In the genomic region with DNA sequence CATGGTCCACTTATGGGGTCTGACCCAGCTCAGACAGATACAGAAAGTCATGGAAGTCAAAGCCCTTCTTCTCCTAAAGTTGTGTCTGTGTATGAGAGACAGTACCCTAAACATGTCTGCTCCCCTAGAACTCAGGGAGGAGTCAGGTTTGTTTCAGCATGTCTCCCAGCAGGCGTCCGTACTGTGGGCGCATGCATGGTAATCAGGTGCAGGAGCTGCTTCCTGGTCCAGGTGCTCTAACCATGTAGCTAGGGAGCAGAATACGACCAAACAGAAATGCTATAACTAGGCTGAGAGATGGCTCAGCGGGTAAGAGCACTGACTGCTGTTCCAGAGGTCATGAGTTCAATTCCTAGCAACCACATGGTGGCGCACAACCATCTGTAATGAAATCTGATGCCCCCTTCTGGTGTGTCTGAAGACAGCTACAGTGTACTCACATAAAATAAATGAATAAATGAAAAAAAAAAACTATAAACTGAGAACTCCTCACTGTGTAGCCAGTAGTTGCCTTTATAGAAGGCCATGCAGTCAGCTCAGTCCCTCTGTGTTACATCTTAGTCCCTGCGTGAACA, we compare ENCODE assay signal across 13 mouse cellular contexts. TPM values are rescaled to one million over a fixed set of nuclear protein-coding genes. Genes with fewer than 3 reads are reported as not detected.
DNase-seq lines count a peak whose midpoint lies in the region; ATAC-seq and TF ChIP-seq lines count a peak whose summit lies in the region.
"Had no signal": no experiment of that assay in that cellular context is flagged by ENCODE, and none has a peak within 500 bp of the region (broad histone marks: within the 10 kb centered on the region; RNA-seq: fewer than 3 reads in every experiment).

No protein-coding gene starts in this region.

- TF ChIP-seq CTCF in lung, embryonic 14.5 days (IDR thresholded peaks at IDR 0.05; ENCODE audit: low read depth) = peak; percentile 48
- peak; percentile 32; the same call in 1 of the 2 replicates for TF ChIP-seq CTCF in small intestine, adult 2 months (IDR thresholded peaks at IDR 0.05; ENCODE audit: extremely low read depth, insufficient read length, insufficient replicate concordance, low read depth, low read length)

- H3K9me3 ChIP-seq in heart, embryonic 13.5 days = no peaks in the 10 kb centered on the region
- no peaks in the 10 kb centered on the region for H3K9me3 ChIP-seq in lung, embryonic 14.5 days (ENCODE audit: low read depth, low read length)
- no peaks in the 10 kb centered on the region for H3K9me3 ChIP-seq in embryonic facial prominence, embryonic 15.5 days (replicated peaks)
- H3K9me3 ChIP-seq: embryonic facial prominence, embryonic 12.5 days; neural tube, embryonic 13.5 days had no signal

- ATAC-seq in heart, embryonic 13.5 days (ENCODE audit: extremely low read depth, insufficient number of reproducible peaks, low FRiP score, low TSS enrichment) = no peak
- no peak for ATAC-seq in lung, embryonic 14.5 days (ENCODE audit: insufficient read depth)
- no peak for ATAC-seq in embryonic facial prominence, embryonic 15.5 days (ENCODE audit: insufficient number of reproducible peaks, low FRiP score, low TSS enrichment, low read depth)
- ATAC-seq: CD4-positive, CD25-positive, alpha-beta regulatory T cell, adult 4 months had no signal

- DNase-seq in heart, postnatal 25 days (ENCODE audit: low spot score) = no peak
- no peak for DNase-seq in lung, embryonic 14.5 days
- DNase-seq in lung, postnatal 36 days = no peak
- no peak for DNase-seq in cerebellum, adult 18-20 months
- DNase-seq in cerebellum, postnatal 14 days = no peak
- DNase-seq: right cerebral cortex, postnatal 4 days had no signal

- peak overlapping the region; percentile 58 for H3K27ac ChIP-seq in heart, embryonic 13.5 days (replicated peaks)
- H3K27ac ChIP-seq in lung, embryonic 14.5 days (ENCODE audit: low read depth) = no peak overlapping the region
- H3K27ac ChIP-seq in embryonic facial prominence, embryonic 15.5 days (replicated peaks) = peak overlapping the region; percentile 24; the same call in 1 of the 2 replicates
- peak overlapping the region; percentile 98 for H3K27ac ChIP-seq in small intestine, adult 2 months (ENCODE audit: insufficient read depth, low read depth, low read length)
- H3K27ac ChIP-seq: embryonic facial prominence, embryonic 12.5 days; macrophage; neural tube, embryonic 13.5 days had no signal

- peaks cover 33% of the 10 kb centered on the region for H3K4me1 ChIP-seq in heart, embryonic 13.5 days
- no peaks in the 10 kb centered on the region for H3K4me1 ChIP-seq in lung, embryonic 14.5 days (ENCODE audit: insufficient read depth)
- H3K4me1 ChIP-seq in embryonic facial prominence, embryonic 15.5 days = no peaks in the 10 kb centered on the region
- peaks cover 29% of the 10 kb centered on the region for H3K4me1 ChIP-seq in small intestine, adult 2 months (ENCODE audit: control insufficient read depth, insufficient read depth, insufficient read length, low read length)

- H3K4me2 ChIP-seq in heart, embryonic 13.5 days = no peak overlapping the region
- H3K4me2 ChIP-seq in lung, embryonic 14.5 days = no peak overlapping the region
- no peak overlapping the region for H3K4me2 ChIP-seq in embryonic facial prominence, embryonic 15.5 days (replicated peaks)
- H3K4me2 ChIP-seq: embryonic facial prominence, embryonic 12.5 days; neural tube, embryonic 13.5 days had no signal

- no peak overlapping the region for H3K4me3 ChIP-seq in heart, embryonic 13.5 days
- H3K4me3 ChIP-seq in lung, embryonic 14.5 days (ENCODE audit: low read depth, low read length) = no peak overlapping the region
- no peak overlapping the region for H3K4me3 ChIP-seq in embryonic facial prominence, embryonic 15.5 days (replicated peaks)
- no peak overlapping the region for H3K4me3 ChIP-seq in small intestine, adult 2 months (ENCODE audit: low read depth, low read length)
- H3K4me3 ChIP-seq: embryonic facial prominence, embryonic 12.5 days; neural tube, embryonic 13.5 days had no signal

- no peaks in the 10 kb centered on the region for H3K27me3 ChIP-seq in heart, embryonic 13.5 days (replicated peaks)
- no peaks in the 10 kb centered on the region for H3K27me3 ChIP-seq in lung, embryonic 14.5 days (ENCODE audit: insufficient read depth, low read length)
- no peaks in the 10 kb centered on the region for H3K27me3 ChIP-seq in embryonic facial prominence, embryonic 15.5 days
- no peaks in the 10 kb centered on the region for H3K27me3 ChIP-seq in small intestine, adult 2 months (ENCODE audit: control insufficient read depth, insufficient read depth, low read length)
- H3K27me3 ChIP-seq: embryonic facial prominence, embryonic 12.5 days; neural tube, embryonic 13.5 days had no signal

- H3K9ac ChIP-seq in heart, embryonic 13.5 days = no peak overlapping the region
- H3K9ac ChIP-seq in lung, embryonic 14.5 days = no peak overlapping the region
- H3K9ac ChIP-seq in embryonic facial prominence, embryonic 15.5 days = no peak overlapping the region
- H3K9ac ChIP-seq: embryonic facial prominence, embryonic 12.5 days; neural tube, embryonic 13.5 days had no signal

- intact Hi-C loops in heart, postnatal 25 days (cut with DNase I) = loop anchor here (10.0 kb wide), 1 partner anchor 459 kb away; no protein-coding TSS in a partner anchor

- no peak for TF ChIP-seq POLR2A in small intestine, adult 2 months (IDR thresholded peaks at IDR 0.05; ENCODE audit: low read depth, low read length)

- peaks cover 37% of the 10 kb centered on the region for H3K36me3 ChIP-seq in heart, embryonic 13.5 days
- peaks cover 23% of the 10 kb centered on the region; the same call in 1 of the 2 replicates for H3K36me3 ChIP-seq in lung, embryonic 14.5 days (ENCODE audit: insufficient read depth)
- H3K36me3 ChIP-seq in embryonic facial prominence, embryonic 15.5 days = peaks cover 5% of the 10 kb centered on the region; the same call in 1 of the 2 replicates
- peaks cover 21% of the 10 kb centered on the region for H3K36me3 ChIP-seq in small intestine, adult 2 months (ENCODE audit: control insufficient read depth, insufficient read depth, low read length)
- H3K36me3 ChIP-seq: neural tube, embryonic 13.5 days had no signal

- WGBS in heart, embryonic 13.5 days = 73% methylated on average over 7 of the region's 7 CpGs
- 69% methylated on average over 7 of the region's 7 CpGs for WGBS in lung, embryonic 14.5 days
- 63% methylated on average over 7 of the region's 7 CpGs for WGBS in embryonic facial prominence, embryonic 15.5 days
- 32% methylated on average over 7 of the region's 7 CpGs for WGBS in small intestine, adult 2 months

RNA-seq across cellular contexts. Expression of gene Synj2, which starts 47.4 kb away (rescaled TPM):
- 3.0 and 3.1 TPM in 2 replicates for polyA plus RNA-seq in heart, embryonic 13.5 days (2015; fragmentation: Nextera tagmentation; extraction: Ambion mirVana)
- total RNA-seq in heart, postnatal 25 days (2021) = 10 to 100 TPM; 41.6 to 48.5 TPM
- 3.6 TPM in 2 replicates for polyA plus RNA-seq in lung, embryonic 14.5 days (2014; fragmentation: Nextera tagmentation; extraction: Ambion mirVana)
- 3.1 and 4.0 TPM in 2 replicates for polyA plus RNA-seq in embryonic facial prominence, embryonic 15.5 days (2015; fragmentation: Nextera tagmentation; extraction: Ambion mirVana)
- polyA plus RNA-seq in small intestine, adult 2 months (2012; rRNA removed) = 2.0 and 3.1 TPM in 2 replicates

RNA-seq across cellular contexts. Expression of gene Snx9, which starts 52.5 kb away (rescaled TPM):
- polyA plus RNA-seq in heart, embryonic 13.5 days (2015; fragmentation: Nextera tagmentation; extraction: Ambion mirVana) = 20.0 and 20.5 TPM in 2 replicates
- total RNA-seq in heart, postnatal 25 days (2021) = 10 to 100 TPM; 30.9 to 33.2 TPM
- 37.0 and 38.8 TPM in 2 replicates for polyA plus RNA-seq in lung, embryonic 14.5 days (2014; fragmentation: Nextera tagmentation; extraction: Ambion mirVana)
- 31.0 and 33.3 TPM in 2 replicates for polyA plus RNA-seq in embryonic facial prominence, embryonic 15.5 days (2015; fragmentation: Nextera tagmentation; extraction: Ambion mirVana)
- polyA plus RNA-seq in small intestine, adult 2 months (2012; rRNA removed) = 28.0 and 66.3 TPM in 2 replicates
